In the genomic region with DNA sequence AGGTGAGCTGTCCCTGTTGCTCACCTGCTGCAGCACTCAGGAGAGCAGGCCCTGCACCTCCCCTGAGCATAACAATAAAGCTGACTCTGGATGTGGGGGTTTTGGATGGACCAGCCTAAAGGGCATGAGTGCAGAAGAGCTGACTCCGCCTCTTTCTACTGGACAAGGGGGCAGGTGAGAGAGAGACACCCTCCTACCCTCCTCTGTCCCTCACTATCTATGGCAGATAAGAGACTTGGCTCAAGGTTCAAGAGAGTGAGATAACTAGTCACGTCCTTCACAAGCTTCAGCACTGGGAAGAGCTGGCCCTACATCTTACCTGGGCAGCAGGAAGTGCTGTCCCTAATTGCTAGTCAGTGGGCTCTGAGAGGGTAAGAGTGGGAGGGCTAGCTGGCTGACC, we compare ENCODE assay signal across 22 mouse cellular contexts.
DNase-seq lines count a peak whose midpoint lies in the region; ATAC-seq and TF ChIP-seq lines count a peak whose summit lies in the region.
"Had no signal": no experiment of that assay in that cellular context is flagged by ENCODE, and none has a peak within 500 bp of the region (broad histone marks: within the 10 kb centered on the region; RNA-seq: fewer than 3 reads in every experiment).

No protein-coding gene starts in this region.

- peak; percentile 41 for DNase-seq in heart, adult 11 months
- no peak for DNase-seq in midbrain, embryonic 11.5 days (ENCODE audit: low spot score, missing footprints)
- DNase-seq in yolk sac, embryonic 10.5 days (ENCODE audit: low spot score) = peak; percentile 8
- no peak for DNase-seq in layer of hippocampus, adult 18-20 months (ENCODE audit: low spot score in 2 of 2)
- DNase-seq in adrenal gland, postnatal 4 days (ENCODE audit: low spot score in 2 of 2) = no peak
- DNase-seq: adrenal gland, postnatal 14 days; cerebellum, adult 18-20 months; cerebellum, adult 9-11 months; gastrocnemius, postnatal 36 days; heart, adult 18-20 months; heart, postnatal 36 days had no signal

- H3K4me1 ChIP-seq in heart, embryonic 11.5 days (ENCODE audit: control insufficient read depth, insufficient read depth, low read length) = no peaks in the 10 kb centered on the region
- no peaks in the 10 kb centered on the region for H3K4me1 ChIP-seq in midbrain, embryonic 12.5 days
- no peaks in the 10 kb centered on the region for H3K4me1 ChIP-seq in midbrain, embryonic 11.5 days (ENCODE audit: control insufficient read depth, insufficient read depth, low read length)
- no peaks in the 10 kb centered on the region for H3K4me1 ChIP-seq in intestine, postnatal 0 days (replicated peaks; ENCODE audit: control insufficient read depth, insufficient read depth, low read length)
- H3K4me1 ChIP-seq: embryonic facial prominence, embryonic 10.5 days; forebrain, embryonic 13.5 days; heart, embryonic 13.5 days; hindbrain, embryonic 12.5 days had no signal

- H3K4me3 ChIP-seq in heart, embryonic 11.5 days (ENCODE audit: low read depth, low read length) = no peak overlapping the region
- H3K4me3 ChIP-seq in midbrain, embryonic 12.5 days = no peak overlapping the region
- no peak overlapping the region for H3K4me3 ChIP-seq in midbrain, embryonic 11.5 days (ENCODE audit: low read depth, low read length)
- H3K4me3 ChIP-seq in intestine, postnatal 0 days (ENCODE audit: low read depth, low read length) = no peak overlapping the region
- H3K4me3 ChIP-seq: embryonic facial prominence, embryonic 10.5 days; forebrain, embryonic 13.5 days; heart, embryonic 13.5 days; hindbrain, embryonic 12.5 days had no signal

- no peaks in the 10 kb centered on the region for H3K27me3 ChIP-seq in heart, embryonic 11.5 days (ENCODE audit: control insufficient read depth, insufficient read depth, low read length)
- no peaks in the 10 kb centered on the region for H3K27me3 ChIP-seq in midbrain, embryonic 12.5 days
- no peaks in the 10 kb centered on the region for H3K27me3 ChIP-seq in midbrain, embryonic 11.5 days (ENCODE audit: control insufficient read depth, insufficient read depth, low read length)
- H3K27me3 ChIP-seq in intestine, postnatal 0 days (replicated peaks; ENCODE audit: control insufficient read depth, insufficient read depth, low read length) = no peaks in the 10 kb centered on the region
- H3K27me3 ChIP-seq: CH12.LX; forebrain, embryonic 13.5 days; heart, embryonic 13.5 days; hindbrain, embryonic 12.5 days; Patski had no signal

- H3K9me3 ChIP-seq in heart, embryonic 11.5 days (replicated peaks; ENCODE audit: control insufficient read depth, low read length) = no peaks in the 10 kb centered on the region
- H3K9me3 ChIP-seq in midbrain, embryonic 12.5 days = no peaks in the 10 kb centered on the region
- H3K9me3 ChIP-seq in midbrain, embryonic 11.5 days (ENCODE audit: control insufficient read depth, low read length) = no peaks in the 10 kb centered on the region
- no peaks in the 10 kb centered on the region for H3K9me3 ChIP-seq in intestine, postnatal 0 days (ENCODE audit: control insufficient read depth)
- H3K9me3 ChIP-seq: embryonic facial prominence, embryonic 10.5 days; forebrain, embryonic 13.5 days; heart, embryonic 13.5 days; hindbrain, embryonic 12.5 days had no signal

- H3K4me2 ChIP-seq in heart, embryonic 11.5 days = no peak overlapping the region
- no peak overlapping the region for H3K4me2 ChIP-seq in midbrain, embryonic 12.5 days (replicated peaks)
- no peak overlapping the region for H3K4me2 ChIP-seq in midbrain, embryonic 11.5 days
- no peak overlapping the region for H3K4me2 ChIP-seq in intestine, postnatal 0 days (replicated peaks; ENCODE audit: low read depth)
- H3K4me2 ChIP-seq: forebrain, embryonic 13.5 days; heart, embryonic 13.5 days; hindbrain, embryonic 12.5 days had no signal

- no peak overlapping the region for H3K9ac ChIP-seq in heart, embryonic 11.5 days (ENCODE audit: low read depth, low read length)
- H3K9ac ChIP-seq in midbrain, embryonic 12.5 days (replicated peaks) = no peak overlapping the region
- H3K9ac ChIP-seq in midbrain, embryonic 11.5 days (ENCODE audit: low read length) = no peak overlapping the region
- H3K9ac ChIP-seq in intestine, postnatal 0 days (ENCODE audit: low read depth, low read length) = no peak overlapping the region
- H3K9ac ChIP-seq: forebrain, embryonic 13.5 days; heart, embryonic 13.5 days; hindbrain, embryonic 12.5 days had no signal

- 60% methylated on average over 2 of the region's 2 CpGs for WGBS in heart, embryonic 11.5 days (ENCODE audit: insufficient replicate concordance)
- WGBS in midbrain, embryonic 12.5 days = 85% methylated on average over 2 of the region's 2 CpGs
- WGBS in midbrain, embryonic 11.5 days = 79% methylated on average over 2 of the region's 2 CpGs
- WGBS in intestine, postnatal 0 days = 52% methylated on average over 2 of the region's 2 CpGs

- no peak for ATAC-seq in heart, embryonic 11.5 days (replicated peaks; ENCODE audit: insufficient number of reproducible peaks, low FRiP score, low TSS enrichment)
- ATAC-seq in midbrain, embryonic 12.5 days (ENCODE audit: low FRiP score, low read depth) = 0 out of 2 replicates have a peak, but pooled peaks have one; percentile 27
- ATAC-seq in midbrain, embryonic 11.5 days (ENCODE audit: low FRiP score) = no peak
- ATAC-seq in intestine, postnatal 0 days = peak; percentile 61
- ATAC-seq: activated CD4-positive, CD25-positive, alpha-beta regulatory T cell, adult 4 months; forebrain, embryonic 13.5 days; hindbrain, postnatal 0 days; Patski had no signal

- H3K36me3 ChIP-seq in heart, embryonic 11.5 days (ENCODE audit: control insufficient read depth, insufficient read depth, low read length) = no peaks in the 10 kb centered on the region
- H3K36me3 ChIP-seq in midbrain, embryonic 12.5 days = no peaks in the 10 kb centered on the region
- H3K36me3 ChIP-seq in midbrain, embryonic 11.5 days (ENCODE audit: control insufficient read depth, insufficient read depth, low read length) = no peaks in the 10 kb centered on the region
- H3K36me3 ChIP-seq in intestine, postnatal 0 days (ENCODE audit: control insufficient read depth, insufficient read depth) = no peaks in the 10 kb centered on the region
- H3K36me3 ChIP-seq: embryonic facial prominence, embryonic 10.5 days; heart, embryonic 13.5 days; hindbrain, embryonic 12.5 days had no signal

- H3K27ac ChIP-seq in heart, embryonic 11.5 days (ENCODE audit: low read depth, low read length) = no peak overlapping the region
- no peak overlapping the region for H3K27ac ChIP-seq in midbrain, embryonic 12.5 days (replicated peaks)
- no peak overlapping the region for H3K27ac ChIP-seq in midbrain, embryonic 11.5 days (ENCODE audit: low read depth, low read length)
- H3K27ac ChIP-seq in intestine, postnatal 0 days (ENCODE audit: low read depth, low read length) = no peak overlapping the region
- H3K27ac ChIP-seq: embryonic facial prominence, embryonic 10.5 days; forebrain, embryonic 13.5 days; heart, embryonic 13.5 days; hindbrain, embryonic 12.5 days; hindbrain, postnatal 0 days had no signal

- no peak for TF ChIP-seq CTCF in intestine, postnatal 0 days (IDR thresholded peaks at IDR 0.05; ENCODE audit: low read depth)

Comparison
In these comparisons a context has a peak if more than half of its experiments do, and no peak if none do; other contexts are left out.
1. ATAC-seq: peak in midbrain, embryonic 12.5 days (single experiment) and intestine, postnatal 0 days (single experiment); none in heart, embryonic 11.5 days (single experiment) and midbrain, embryonic 11.5 days (single experiment).
2. DNase-seq: peak in heart, adult 11 months (single experiment) and yolk sac, embryonic 10.5 days (single experiment); none in midbrain, embryonic 11.5 days (single experiment), layer of hippocampus, adult 18-20 months (0 of 2) and adrenal gland, postnatal 4 days (0 of 2).